Mouse (Mus musculus) hindbrain, embryonic 11.5 days (tissue): Measurements from ENCODE around the gene Ubr4. TPM values are rescaled to one million over a fixed set of nuclear protein-coding genes. Genes with fewer than 3 reads are reported as not detected.

Experiments
- ATAC-seq: fragments of 200-750 bp; cut with Nextera tagmentation; 2 replicates; pipeline ENCODE4 v1.8.0; 2017; ENCODE audit warnings: mild to moderate bottlenecking, moderate TSS enrichment, moderate library complexity; ENCODE audit not compliant: low FRiP score
- DNase-seq: peaks from one replicate; pipeline ENCODE4 v3.0.0-alpha.2; 2015; ENCODE audit warnings: low spot score
- H3K27ac ChIP-seq: fragments of 300-500 bp; sonication (generic); 2 replicates; pipeline ENCODE4 v1.5.1; 2014; ENCODE audit warnings: mild to moderate bottlenecking, low read depth, low read length
- H3K27me3 ChIP-seq: fragments of 300-500 bp; sonication (generic); 2 replicates; pipeline ENCODE4 v1.6.1; 2014; ENCODE audit warnings: mild to moderate bottlenecking, low read length, moderate library complexity, mixed read lengths; ENCODE audit not compliant: control insufficient read depth, insufficient read depth
- H3K36me3 ChIP-seq: fragments of 300-500 bp; sonication (generic); 2 replicates; pipeline ENCODE4 v1.6.1; 2014; ENCODE audit warnings: mild to moderate bottlenecking, low read length, moderate library complexity, mixed read lengths; ENCODE audit not compliant: control insufficient read depth, insufficient read depth
- H3K4me1 ChIP-seq: fragments of 300-500 bp; sonication (generic); replicated peaks from 2 replicates; pipeline ENCODE4 v1.6.1; 2014; ENCODE audit warnings: low read length, mixed read lengths; ENCODE audit not compliant: control insufficient read depth, insufficient read depth
- H3K4me2 ChIP-seq: fragments of 300-500 bp; sonication (generic); replicated peaks from 2 replicates; pipeline ENCODE4 v1.6.1; 2014; ENCODE audit warnings: mild to moderate bottlenecking, low read depth, low read length
- H3K4me3 ChIP-seq: fragments of 300-500 bp; sonication (generic); 2 replicates; pipeline ENCODE4 v1.5.1; 2014; ENCODE audit warnings: low read depth, low read length
- H3K9ac ChIP-seq: fragments of 300-500 bp; sonication (generic); 2 replicates; pipeline ENCODE4 v1.6.1; 2014; ENCODE audit warnings: low read depth, low read length
- H3K9me3 ChIP-seq: fragments of 300-500 bp; sonication (generic); 2 replicates; pipeline ENCODE4 v1.6.1; 2016; ENCODE audit warnings: low read length; ENCODE audit not compliant: control insufficient read depth
- whole genome bisulfite sequencing: fragments of 180-500 bp; shearing (Covaris S2); extraction: QIAGEN DNeasy Blood & Tissue Kit; methylation state at CpG from one replicate; pipeline ENCODE4 v1.1.7; 2014; 5-methylcytosine and 5-hydroxymethylcytosine counted together
- polyA plus RNA-seq: library from polyadenylated mRNA; unstranded; fragments of >200 nt; fragmentation: Nextera tagmentation; extraction: Ambion mirVana; gene quantifications from 2 replicates; pipeline ENCODE4 v1.2.1, GENCODE M21; 2014

The Ubr4 gene
- polyA plus RNA-seq, 1 experiment from 2014 or later, result 82.5 TPM

- Histone ChIP-seq H3K27me3 (no peaks in the 10 kb centered on the region), H3K4me3 (no peak overlapping the region), H3K9me3 (no peaks in the 10 kb centered on the region), H3K36me3 (peaks cover 38% of the 10 kb centered on the region), H3K27ac (no peak overlapping the region), H3K9ac (no peak overlapping the region), H3K4me1 (no peaks in the 10 kb centered on the region), H3K4me2 (no peak overlapping the region)
- ATAC-seq, result no peak
- peak; percentile 41 for DNase-seq
- WGBS, result 78% methylated on average over 2 of the region's 2 CpGs
Measured at GRCm38 (mm10) chr4:139477983-139478382, 125.6 kb downstream of the Ubr4 start.

DNA sequence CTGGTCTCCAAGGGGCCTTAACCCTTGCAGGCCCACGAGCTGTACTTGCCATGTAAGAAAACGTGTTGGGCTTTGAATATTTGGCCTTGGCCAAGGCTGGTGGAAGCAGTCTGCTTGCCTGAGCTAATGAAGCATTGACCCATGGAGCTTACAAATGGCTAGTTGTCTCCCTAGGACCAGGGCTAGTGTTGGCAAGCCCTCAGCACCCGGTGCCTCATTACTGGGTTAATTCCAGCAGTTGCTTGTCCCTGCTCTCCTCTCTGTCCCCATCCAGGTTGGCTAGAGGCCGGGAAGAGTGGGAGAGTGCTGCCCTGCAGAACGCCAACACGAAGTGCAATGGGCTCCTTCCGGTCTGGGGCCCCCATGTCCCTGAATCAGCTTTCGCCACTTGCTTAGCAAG, 126.8 kb downstream of the Ubr4 start:
- no peak overlapping the region for H3K4me3 ChIP-seq
- no peak overlapping the region for H3K9ac ChIP-seq
- no peaks in the 10 kb centered on the region for H3K9me3 ChIP-seq
- ATAC-seq, result no peak
- no peak overlapping the region for H3K27ac ChIP-seq
- peaks cover 36% of the 10 kb centered on the region for H3K36me3 ChIP-seq
- WGBS, result 92% methylated on average over 8 of the region's 8 CpGs
- H3K4me2 ChIP-seq, result no peak overlapping the region
- no peak for DNase-seq
- no peaks in the 10 kb centered on the region for H3K4me1 ChIP-seq
- H3K27me3 ChIP-seq, result no peaks in the 10 kb centered on the region

- Histone ChIP-seq H3K27me3 (no peaks in the 10 kb centered on the region), H3K4me2 (no peak overlapping the region), H3K9ac (no peak overlapping the region), H3K36me3 (peaks cover 27% of the 10 kb centered on the region), H3K4me1 (no peaks in the 10 kb centered on the region), H3K4me3 (no peak overlapping the region), H3K27ac (no peak overlapping the region), H3K9me3 (no peaks in the 10 kb centered on the region)
- DNase-seq (no peak), ATAC-seq (no peak)
- WGBS, result 94% methylated on average over 1 of the region's 1 CpGs
Measured at GRCm38 (mm10) chr4:139481400-139481799, 129.0 kb downstream of the Ubr4 start.

DNA sequence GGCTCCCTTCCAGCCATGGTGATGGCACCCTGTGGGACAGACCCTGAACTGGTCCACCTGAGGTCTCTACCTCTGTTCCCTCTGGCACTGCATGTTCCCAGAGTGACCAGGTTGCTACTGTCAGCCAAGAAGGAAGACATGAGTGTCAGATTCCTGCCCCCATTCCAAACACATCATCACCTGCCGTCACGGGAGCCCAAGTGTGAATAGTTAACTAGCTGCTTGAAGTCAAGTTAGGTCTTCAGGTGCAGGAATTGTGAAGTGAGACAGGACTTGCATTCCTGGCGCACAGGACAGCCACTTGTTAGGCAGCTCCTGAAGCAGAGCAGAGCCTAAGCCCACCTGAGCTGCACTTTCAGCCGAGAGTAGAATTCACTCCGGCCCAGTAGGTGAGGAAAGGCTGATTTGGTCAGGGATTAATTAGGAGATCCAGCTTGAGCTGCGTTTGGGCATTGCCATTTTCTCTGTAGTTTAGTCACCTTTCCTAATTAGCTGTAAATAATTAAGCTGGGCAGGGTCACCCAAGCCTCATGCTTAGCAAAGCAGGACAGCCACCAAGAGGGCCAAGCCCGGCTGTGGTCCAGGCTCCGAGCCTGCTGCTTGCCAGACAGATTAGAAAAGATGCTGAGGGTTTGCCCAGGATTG, 131.2 kb downstream of the Ubr4 start:
- Histone ChIP-seq H3K9ac (no peak overlapping the region), H3K4me3 (no peak overlapping the region), H3K4me2 (no peak overlapping the region), H3K9me3 (no peaks in the 10 kb centered on the region), H3K36me3 (peaks cover 24% of the 10 kb centered on the region; the same call in 1 of the 2 replicates), H3K27me3 (no peaks in the 10 kb centered on the region), H3K4me1 (no peaks in the 10 kb centered on the region), H3K27ac (no peak overlapping the region)
- no peak for DNase-seq
- 92% methylated on average over 8 of the region's 8 CpGs for WGBS
- ATAC-seq, result no peak

- DNase-seq (no peak), ATAC-seq (no peak)
- H3K27ac ChIP-seq, result no peak overlapping the region
- H3K4me3 ChIP-seq, result no peak overlapping the region
- 73% methylated on average over 7 of the region's 7 CpGs for WGBS
- H3K9ac ChIP-seq, result no peak overlapping the region
- H3K27me3 ChIP-seq, result no peaks in the 10 kb centered on the region
- H3K9me3 ChIP-seq, result no peaks in the 10 kb centered on the region
- H3K4me2 ChIP-seq, result no peak overlapping the region
- H3K36me3 ChIP-seq, result peaks cover 21% of the 10 kb centered on the region; the same call in 1 of the 2 replicates
- H3K4me1 ChIP-seq, result no peaks in the 10 kb centered on the region
Measured at GRCm38 (mm10) chr4:139484496-139484895, 132.1 kb downstream of the Ubr4 start.

GRCm38 (mm10) chr4:139487085-139487484, 134.7 kb downstream of the Ubr4 start:
- no peak overlapping the region for H3K9ac ChIP-seq
- H3K36me3 ChIP-seq, result peaks cover 18% of the 10 kb centered on the region; the same call in 1 of the 2 replicates
- no peaks in the 10 kb centered on the region for H3K9me3 ChIP-seq
- no peak overlapping the region for H3K4me2 ChIP-seq
- H3K27me3 ChIP-seq, result no peaks in the 10 kb centered on the region
- H3K4me1 ChIP-seq, result no peaks in the 10 kb centered on the region
- ATAC-seq (no peak), DNase-seq (no peak)
- H3K27ac ChIP-seq, result no peak overlapping the region
- 45% methylated on average over 10 of the region's 10 CpGs for WGBS
- H3K4me3 ChIP-seq, result no peak overlapping the region

- H3K9me3 ChIP-seq, result no peaks in the 10 kb centered on the region
- DNase-seq (no peak), ATAC-seq (no peak)
- H3K9ac ChIP-seq, result no peak overlapping the region
- H3K36me3 ChIP-seq, result peaks cover 14% of the 10 kb centered on the region; the same call in 1 of the 2 replicates
- no peak overlapping the region for H3K4me3 ChIP-seq
- H3K27me3 ChIP-seq, result no peaks in the 10 kb centered on the region
- H3K4me1 ChIP-seq, result no peaks in the 10 kb centered on the region; the same call in 1 of the 2 replicates
- no peak overlapping the region for H3K4me2 ChIP-seq
- no peak overlapping the region for H3K27ac ChIP-seq
- WGBS, result 95% methylated on average over 5 of the region's 5 CpGs
Measured at GRCm38 (mm10) chr4:139488325-139488724, 135.9 kb downstream of the Ubr4 start.

- Histone ChIP-seq H3K27ac (no peak overlapping the region), H3K9ac (no peak overlapping the region), H3K4me2 (no peak overlapping the region), H3K27me3 (no peaks in the 10 kb centered on the region), H3K4me3 (no peak overlapping the region), H3K9me3 (no peaks in the 10 kb centered on the region), H3K36me3 (peaks cover 5% of the 10 kb centered on the region; the same call in 1 of the 2 replicates), H3K4me1 (no peaks in the 10 kb centered on the region; the same call in 1 of the 2 replicates)
- WGBS, result 80% methylated on average over 1 of the region's 1 CpGs
- ATAC-seq (no peak), DNase-seq (no peak)
Measured at GRCm38 (mm10) chr4:139489946-139490345, 137.5 kb downstream of the Ubr4 start.

DNA sequence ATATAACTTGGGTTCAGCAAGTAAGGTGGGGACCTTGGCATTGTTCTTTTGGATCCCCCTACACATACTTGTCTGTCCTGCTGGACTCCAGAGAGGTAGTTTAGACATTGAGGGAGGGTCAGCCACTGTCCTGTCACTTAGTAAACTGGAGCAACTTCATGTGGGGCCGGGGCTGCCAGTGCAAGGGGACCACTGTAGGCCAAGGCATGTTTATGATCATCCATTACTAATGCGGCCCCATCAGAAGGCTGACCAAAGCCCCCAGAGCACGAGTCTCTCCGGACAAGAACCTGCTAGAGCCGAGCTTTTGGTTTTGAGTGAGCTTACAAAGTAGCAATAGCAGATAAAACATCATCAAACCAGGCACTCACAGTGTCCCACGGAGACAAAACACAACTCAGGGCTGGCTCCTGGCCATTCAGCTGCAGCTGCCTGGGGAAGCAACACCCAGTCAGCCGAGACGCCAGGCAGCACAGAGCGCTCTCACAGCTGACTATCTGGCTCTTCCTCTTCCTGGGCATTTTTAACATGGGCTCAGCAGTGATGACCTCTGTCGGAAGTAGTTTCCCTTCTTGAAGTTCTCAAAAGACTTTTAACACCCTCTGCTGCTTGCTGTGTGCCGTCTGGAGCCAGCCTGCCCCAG, 138.1 kb downstream of the Ubr4 start:
- Histone ChIP-seq H3K36me3 (peaks cover 5% of the 10 kb centered on the region; the same call in 1 of the 2 replicates), H3K27me3 (no peaks in the 10 kb centered on the region), H3K4me1 (no peaks in the 10 kb centered on the region; the same call in 1 of the 2 replicates), H3K4me3 (no peak overlapping the region), H3K4me2 (no peak overlapping the region), H3K9ac (no peak overlapping the region), H3K9me3 (no peaks in the 10 kb centered on the region), H3K27ac (no peak overlapping the region)
- DNase-seq, result no peak
- ATAC-seq, result no peak
- WGBS, result 89% methylated on average over 11 of the region's 11 CpGs
